Mouse (Mus musculus): ENCODE results near the gene Olfr724. TPM values are rescaled to one million over a fixed set of nuclear protein-coding genes. Genes with fewer than 3 reads are reported as not detected.
"Not testable (repeated sequence)": the region's sequence is repeated elsewhere in the genome, so short reads cannot be mapped to it uniquely, and the experiment has no call there.

The Olfr724 gene
- not detected in 2 replicates for polyA plus RNA-seq (2015; fragmentation: Nextera tagmentation; extraction: Ambion mirVana)

DNA sequence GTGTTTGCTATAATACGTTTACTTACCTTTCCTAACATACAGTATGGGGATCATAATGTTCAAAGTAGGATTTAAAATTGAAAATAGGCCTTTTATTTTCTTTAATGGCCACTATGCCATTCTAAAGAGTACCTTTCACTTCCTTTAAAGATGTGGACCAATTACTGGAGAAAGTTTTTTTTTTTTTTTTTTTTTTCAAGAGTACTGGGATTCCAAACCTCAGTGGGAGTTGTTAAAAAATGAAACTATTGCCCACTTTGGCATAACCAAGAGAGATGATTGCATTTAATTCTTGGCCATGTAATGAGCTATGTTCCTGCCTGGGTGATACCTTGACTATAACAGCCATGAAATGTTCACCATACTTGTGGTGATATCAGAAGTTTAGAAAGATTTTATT, at the start of gene Olfr724:
Gene Olfr724, minus strand, starts transcription at position 101 of the 400 bp plus-strand sequence.
- 74% methylated on average over 1 of the region's 1 CpGs for WGBS

GRCm38 (mm10) chr14:49955890-49956289, 7.2 kb downstream of the Olfr724 start:
- Histone ChIP-seq H3K9me3 (ENCODE audit: control insufficient read depth, low read length) (no peaks in the 10 kb centered on the region), H3K4me2 (ENCODE audit: low read length) (no peak overlapping the region), H3K4me1 (replicated peaks; ENCODE audit: control insufficient read depth, insufficient read depth, low read length) (no peaks in the 10 kb centered on the region), H3K27ac (ENCODE audit: low read length) (no peak overlapping the region), H3K4me3 (replicated peaks; ENCODE audit: low read length) (no peak overlapping the region), H3K36me3 (ENCODE audit: control insufficient read depth, insufficient read depth) (no peaks in the 10 kb centered on the region), H3K9ac (replicated peaks; ENCODE audit: low read depth, low read length) (no peak overlapping the region), H3K27me3 (replicated peaks; ENCODE audit: control insufficient read depth, insufficient read depth, low read length) (no peaks in the 10 kb centered on the region)
- 67% methylated on average over 2 of the region's 2 CpGs for WGBS
- no peak for ATAC-seq

More for the DNA sequence above, at the start of gene Olfr724:
- H3K36me3 ChIP-seq (ENCODE audit: control insufficient read depth, insufficient read depth); H3K4me2 ChIP-seq (ENCODE audit: low read length); H3K9me3 ChIP-seq (ENCODE audit: control insufficient read depth, low read length); H3K4me3 ChIP-seq (replicated peaks; ENCODE audit: low read length); H3K4me1 ChIP-seq (replicated peaks; ENCODE audit: control insufficient read depth, insufficient read depth, low read length); H3K27me3 ChIP-seq (replicated peaks; ENCODE audit: control insufficient read depth, insufficient read depth, low read length); H3K27ac ChIP-seq (ENCODE audit: low read length); ATAC-seq; H3K9ac ChIP-seq (replicated peaks; ENCODE audit: low read depth, low read length): not testable (repeated sequence)

DNA sequence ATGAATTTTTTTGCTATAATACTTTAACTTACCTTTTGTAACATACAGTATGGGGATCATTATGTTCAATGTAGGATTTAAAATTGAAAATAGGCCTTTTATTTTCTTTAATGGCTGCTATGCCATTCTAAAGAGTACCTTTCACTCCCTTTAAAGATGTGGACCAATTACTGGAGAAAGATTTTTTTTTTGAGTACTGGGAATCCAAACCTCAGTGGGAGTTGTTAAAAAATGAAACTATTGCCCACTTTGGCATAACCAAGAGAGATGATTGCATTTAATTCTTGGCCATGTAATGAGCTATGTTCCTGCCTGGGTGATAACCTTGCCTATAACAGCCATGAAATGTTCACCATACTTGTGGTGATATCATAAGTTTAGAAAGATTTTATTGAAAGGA, 31.4 kb downstream of the Olfr724 start, which contains the start of gene Olfr723:
Gene Olfr723, minus strand, starts transcription at position 101 of the 400 bp plus-strand sequence.
- ATAC-seq; H3K4me1 ChIP-seq (replicated peaks; ENCODE audit: control insufficient read depth, insufficient read depth, low read length); H3K4me3 ChIP-seq (replicated peaks; ENCODE audit: low read length); H3K9ac ChIP-seq (replicated peaks; ENCODE audit: low read depth, low read length); H3K36me3 ChIP-seq (ENCODE audit: control insufficient read depth, insufficient read depth); H3K4me2 ChIP-seq (ENCODE audit: low read length); H3K27ac ChIP-seq (ENCODE audit: low read length); H3K9me3 ChIP-seq (ENCODE audit: control insufficient read depth, low read length); H3K27me3 ChIP-seq (replicated peaks; ENCODE audit: control insufficient read depth, insufficient read depth, low read length): not testable (repeated sequence)

Other genes starting within 250 kb of the Olfr724 start
- gene Armh4, start 179.9 kb downstream of the Olfr724 start, polyA plus RNA-seq (2015; fragmentation: Nextera tagmentation; extraction: Ambion mirVana): 15.5 and 17.8 TPM in 2 replicates
- not detected in 2 replicates for gene Olfr722, start 61.3 kb downstream of the Olfr724 start, polyA plus RNA-seq (2015; fragmentation: Nextera tagmentation; extraction: Ambion mirVana)
- gene Olfr723, start 31.5 kb downstream of the Olfr724 start, polyA plus RNA-seq (2015; fragmentation: Nextera tagmentation; extraction: Ambion mirVana): not detected in 2 replicates
- not detected in 2 replicates for gene Olfr725, start 77.1 kb upstream of the Olfr724 start, polyA plus RNA-seq (2015; fragmentation: Nextera tagmentation; extraction: Ambion mirVana)
- not detected in 2 replicates for gene Olfr726, start 127.7 kb upstream of the Olfr724 start, polyA plus RNA-seq (2015; fragmentation: Nextera tagmentation; extraction: Ambion mirVana)
- gene Olfr727, start 159.9 kb upstream of the Olfr724 start, polyA plus RNA-seq (2015; fragmentation: Nextera tagmentation; extraction: Ambion mirVana): not detected in 2 replicates
- gene Olfr728, start 179.4 kb upstream of the Olfr724 start, polyA plus RNA-seq (2015; fragmentation: Nextera tagmentation; extraction: Ambion mirVana): not detected in 2 replicates
- gene Olfr729, start 189.6 kb upstream of the Olfr724 start, polyA plus RNA-seq (2015; fragmentation: Nextera tagmentation; extraction: Ambion mirVana): not detected in 2 replicates
- not detected in 2 replicates for gene Olfr730, start 224.9 kb upstream of the Olfr724 start, polyA plus RNA-seq (2015; fragmentation: Nextera tagmentation; extraction: Ambion mirVana)

Measured in forebrain, embryonic 16.5 days (tissue).